Mouse (Mus musculus) kidney, postnatal 10 days (tissue): ENCODE measurements around the gene Shank3.

ENCODE experiments used
- DNase-seq: peaks from one replicate; pipeline ENCODE4 v3.0.0; 2021; ENCODE audit warnings: mixed read lengths

The Shank3 gene

GRCm38 (mm10) chr15:89477806-89478205 lies 21.6 kb upstream of the Shank3 start:
- DNase-seq = no peak

- DNase-seq = no peak
Measured at GRCm38 (mm10) chr15:89478622-89479021, 20.8 kb upstream of the Shank3 start.

GRCm38 (mm10) chr15:89480584-89480983 lies 18.8 kb upstream of the Shank3 start:
- DNase-seq = peak; percentile 60

GRCm38 (mm10) chr15:89488182-89488581 lies 11.2 kb upstream of the Shank3 start:
- no peak for DNase-seq

GRCm38 (mm10) chr15:89488611-89489117 lies 10.8 kb upstream of the Shank3 start:
- DNase-seq = no peak

GRCm38 (mm10) chr15:89494970-89495369 lies 4.5 kb upstream of the Shank3 start:
- no peak for DNase-seq

- DNase-seq = no peak
Measured at GRCm38 (mm10) chr15:89496131-89496530, 3.3 kb upstream of the Shank3 start.

GRCm38 (mm10) chr15:89496841-89497240 lies 2.6 kb upstream of the Shank3 start:
- DNase-seq = no peak

GRCm38 (mm10) chr15:89497391-89498048 lies 1.9 kb upstream of the Shank3 start:
- DNase-seq = peak; percentile 69

GRCm38 (mm10) chr15:89498049-89498960 lies 1.1 kb upstream of the Shank3 start:
- peak; percentile 69 for DNase-seq

GRCm38 (mm10) chr15:89499784-89500220 lies 379 bp downstream of the Shank3 start:
- DNase-seq = peak; percentile 82

- peak; percentile 42 for DNase-seq
Measured at GRCm38 (mm10) chr15:89500221-89500791, 883 bp downstream of the Shank3 start.

- DNase-seq = no peak
Measured at GRCm38 (mm10) chr15:89501321-89501720, 1.9 kb downstream of the Shank3 start.

GRCm38 (mm10) chr15:89504838-89505237 lies 5.4 kb downstream of the Shank3 start:
- DNase-seq = no peak

GRCm38 (mm10) chr15:89507751-89508150 lies 8.3 kb downstream of the Shank3 start:
- no peak for DNase-seq

- DNase-seq = no peak
Measured at GRCm38 (mm10) chr15:89512679-89513078, 13.3 kb downstream of the Shank3 start.

- no peak for DNase-seq
Measured at GRCm38 (mm10) chr15:89521951-89522350, 22.5 kb downstream of the Shank3 start.

- DNase-seq = peak; percentile 44
Measured at GRCm38 (mm10) chr15:89522566-89523282, 23.3 kb downstream of the Shank3 start.

GRCm38 (mm10) chr15:89523283-89523832 lies 23.9 kb downstream of the Shank3 start:
- DNase-seq = peak; percentile 34

GRCm38 (mm10) chr15:89524001-89524571 lies 24.7 kb downstream of the Shank3 start:
- no peak for DNase-seq

GRCm38 (mm10) chr15:89524611-89525415 lies 25.4 kb downstream of the Shank3 start:
- DNase-seq = no peak
